Mouse (Mus musculus) liver, embryonic 14.5 days (tissue): Measurements from ENCODE around the gene Lrp8. TPM values are rescaled to one million over a fixed set of nuclear protein-coding genes. Genes with fewer than 3 reads are reported as not detected.

ENCODE experiments used
- ATAC-seq: fragments of 200-750 bp; cut with Nextera tagmentation; 2 replicates; pipeline ENCODE4 v1.8.0; 2017; ENCODE audit warnings: moderate number of reproducible peaks, mild to moderate bottlenecking, moderate library complexity; ENCODE audit not compliant: insufficient read depth
- DNase-seq, 3 experiments: peaks; one replicate each; pipeline ENCODE4 v3.0.0-alpha.2; 2012 to 2013; ENCODE audit warnings: low read depth in 3 of 3, low spot score in 3 of 3
- H3K27ac ChIP-seq: fragments of 300-500 bp; sonication (generic); 2 replicates; pipeline ENCODE4 v1.5.1; 2014; ENCODE audit warnings: moderate library complexity, mild to moderate bottlenecking, control low read depth, inconsistent platforms
- H3K27me3 ChIP-seq: fragments of 300-500 bp; sonication (generic); 2 replicates; pipeline ENCODE4 v1.6.1; 2014; ENCODE audit warnings: mild to moderate bottlenecking, low read length, moderate library complexity; ENCODE audit not compliant: control insufficient read depth, insufficient read depth
- H3K36me3 ChIP-seq: fragments of 300-500 bp; sonication (generic); replicated peaks from 2 replicates; pipeline ENCODE4 v1.6.1; 2014; ENCODE audit warnings: low read depth; ENCODE audit not compliant: control insufficient read depth, insufficient read depth
- H3K4me1 ChIP-seq, 2 experiments: fragments of 200-500 bp in 1 of 2; fragments of 300-500 bp in 1 of 2; sonication (generic) in 1 of 2; replicated peaks; 2 replicates each; pipeline ENCODE4 v1.6.1; 2012 to 2014; ENCODE audit warnings: antibody characterized with exemption in 1 of 2, inconsistent platforms in 1 of 2, low read length in 1 of 2; ENCODE audit not compliant: control insufficient read depth in 2 of 2, insufficient read depth in 2 of 2
- H3K4me2 ChIP-seq: fragments of 300-500 bp; sonication (generic); 2 replicates; pipeline ENCODE4 v1.6.1; 2014; ENCODE audit warnings: low read depth, mild to moderate bottlenecking, control low read depth, moderate library complexity
- H3K4me3 ChIP-seq, 2 experiments: fragments of 200-500 bp in 1 of 2; fragments of 300-500 bp in 1 of 2; sonication (generic) in 1 of 2; 2 replicates each; pipeline ENCODE4 v1.5.1; 2012 to 2014; ENCODE audit warnings: low read depth in 2 of 2, low read length in 2 of 2, mild to moderate bottlenecking in 2 of 2, control low read depth in 1 of 2, inconsistent platforms in 1 of 2, moderate library complexity in 1 of 2; ENCODE audit not compliant: insufficient read depth in 1 of 2
- H3K9ac ChIP-seq: fragments of 300-500 bp; sonication (generic); replicated peaks from 2 replicates; pipeline ENCODE4 v1.6.1; 2014; ENCODE audit warnings: mild to moderate bottlenecking, control low read depth, moderate library complexity
- H3K9me3 ChIP-seq: fragments of 300-500 bp; sonication (generic); 2 replicates; pipeline ENCODE4 v1.6.1; 2016; ENCODE audit warnings: low read length, mixed read lengths; ENCODE audit not compliant: control insufficient read depth
- CTCF ChIP-seq: IDR thresholded peaks from 2 replicates; pipeline ENCODE4 v1.5.1; 2016; ENCODE audit warnings: antibody characterized with exemption, low read depth, control low read depth
- EP300 ChIP-seq: IDR thresholded peaks from 2 replicates; pipeline ENCODE4 v1.6.1; 2016; ENCODE audit warnings: antibody characterized with exemption, low read depth
- WGBS: fragments of 180-500 bp; shearing (Covaris S2); extraction: QIAGEN DNeasy Blood & Tissue Kit; methylation state at CpG from one replicate; pipeline ENCODE4 v1.1.7; 2014; ENCODE audit not compliant: insufficient replicate concordance; 5-methylcytosine and 5-hydroxymethylcytosine counted together
- polyA plus RNA-seq, 2 experiments: library from polyadenylated mRNA; depleted of rRNA in 1 of 2; stranded (reverse) in 1 of 2; unstranded in 1 of 2; fragments of >200 nt; fragmentation: Nextera tagmentation in 1 of 2; extraction: Ambion mirVana in 1 of 2; gene quantifications; 2 replicates each; pipeline versions ENCODE4 v1.2.1 to v1.2.3; 2012 to 2014

The Lrp8 gene
- polyA plus RNA-seq, 2 experiments = 1.8 to 4.3 TPM

DNA sequence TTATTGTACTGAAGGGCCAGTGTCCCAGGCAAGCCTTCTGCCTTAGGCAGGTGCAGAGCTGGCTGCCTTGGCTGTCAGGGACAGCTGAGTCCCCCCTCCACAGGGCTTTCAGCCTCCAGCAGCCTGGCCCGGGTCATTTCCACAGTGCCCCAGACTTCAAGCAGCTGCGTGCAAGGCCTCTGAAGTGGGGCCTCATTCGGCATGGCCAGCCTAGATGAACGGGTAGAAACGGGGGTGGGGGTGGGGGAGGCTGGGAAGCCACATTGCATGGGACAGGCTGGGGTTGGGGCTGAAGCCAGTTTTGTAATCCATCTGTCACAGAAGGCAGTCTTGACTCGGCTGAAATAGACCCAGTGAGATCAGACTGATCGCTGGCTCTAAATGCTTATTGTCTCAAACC, 26.4 kb upstream of the Lrp8 start:
- TF ChIP-seq CTCF (no peak), EP300 (no peak)
- WGBS = 44% methylated on average over 7 of the region's 7 CpGs
- Histone ChIP-seq H3K4me3 (no peak overlapping the region), H3K36me3 (no peaks in the 10 kb centered on the region), H3K9me3 (no peaks in the 10 kb centered on the region), H3K4me2 (no peak overlapping the region), H3K9ac (no peak overlapping the region), H3K27me3 (no peaks in the 10 kb centered on the region), H3K27ac (no peak overlapping the region), H3K4me1 (peaks cover 3 to 11% of the 10 kb centered on the region in 2 experiments; a peak in 2 of 4 replicates)
- ATAC-seq (no peak), DNase-seq (no peak)

DNA sequence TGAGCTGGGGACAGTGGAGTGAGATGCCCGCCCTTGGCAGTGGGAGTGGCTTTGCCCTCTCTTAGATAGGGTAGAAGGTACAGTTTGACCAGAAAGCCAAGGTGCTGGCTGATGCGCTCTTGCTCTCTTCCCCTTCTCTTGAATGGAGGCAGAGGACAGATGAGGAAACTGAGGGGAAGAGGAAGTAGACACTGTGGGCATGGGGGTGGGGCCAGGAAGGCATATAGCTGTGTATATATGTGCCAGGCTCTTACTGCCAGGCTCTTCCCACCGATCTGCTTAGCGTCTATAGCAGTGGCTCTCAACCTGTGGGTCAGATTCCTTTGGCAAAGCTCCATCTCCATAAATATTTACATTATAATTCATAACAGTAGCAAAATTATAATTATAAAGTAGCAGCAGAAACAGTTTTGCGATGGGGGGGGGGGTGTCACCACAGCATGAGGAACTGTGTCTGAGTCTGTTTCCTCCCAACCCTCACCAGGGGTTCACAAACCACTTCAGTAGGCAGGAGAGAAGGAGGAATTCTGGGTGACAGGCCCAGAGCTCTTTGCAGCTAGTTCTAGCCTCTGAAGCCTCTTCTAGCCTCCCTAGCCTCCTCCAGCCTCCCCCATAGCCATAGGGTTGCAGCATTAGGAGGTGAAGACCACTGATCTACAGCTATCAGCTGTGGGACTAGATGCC, 24.9 kb upstream of the Lrp8 start:
- no peaks in the 10 kb centered on the region for H3K9me3 ChIP-seq
- DNase-seq = no peak
- no peak overlapping the region for H3K4me3 ChIP-seq
- 41% methylated on average over 5 of the region's 5 CpGs for WGBS
- H3K4me2 ChIP-seq = no peak overlapping the region
- H3K27me3 ChIP-seq = no peaks in the 10 kb centered on the region
- peaks cover 3 to 11% of the 10 kb centered on the region in 2 experiments; a peak in 2 of 4 replicates for H3K4me1 ChIP-seq
- H3K9ac ChIP-seq = no peak overlapping the region
- no peak overlapping the region for H3K27ac ChIP-seq
- H3K36me3 ChIP-seq = no peaks in the 10 kb centered on the region
- no peak for ATAC-seq
- TF ChIP-seq CTCF = no peak
- no peak for TF ChIP-seq EP300

DNA sequence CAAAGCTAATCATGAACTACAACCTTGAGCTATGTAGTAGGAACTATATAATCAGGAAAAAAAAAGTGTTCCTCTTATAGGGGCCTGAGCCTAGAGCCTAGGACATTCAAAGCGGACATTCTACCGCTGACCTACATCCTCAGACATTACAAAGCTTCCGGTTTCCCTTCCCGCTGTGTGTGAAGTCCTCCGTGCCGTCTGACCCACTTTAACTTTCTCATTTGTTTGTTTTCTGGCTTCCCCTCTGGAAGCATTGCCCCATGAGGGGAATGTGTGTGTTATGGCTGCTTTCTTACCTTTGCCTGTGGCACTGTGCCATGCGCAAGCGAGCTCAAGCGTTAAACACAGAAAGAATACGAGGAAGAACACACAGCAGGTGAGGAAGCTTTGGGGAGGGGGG, 18.5 kb upstream of the Lrp8 start:
- no peak overlapping the region for H3K27ac ChIP-seq
- H3K27me3 ChIP-seq = no peaks in the 10 kb centered on the region
- no peak overlapping the region for H3K4me2 ChIP-seq
- H3K36me3 ChIP-seq = no peaks in the 10 kb centered on the region
- H3K4me1 ChIP-seq = no peaks in the 10 kb centered on the region
- TF ChIP-seq CTCF (no peak), EP300 (no peak)
- 49% methylated on average over 10 of the region's 10 CpGs for WGBS
- no peak overlapping the region for H3K9ac ChIP-seq
- H3K4me3 ChIP-seq = no peak overlapping the region
- DNase-seq = no peak
- no peak for ATAC-seq
- no peaks in the 10 kb centered on the region for H3K9me3 ChIP-seq

DNA sequence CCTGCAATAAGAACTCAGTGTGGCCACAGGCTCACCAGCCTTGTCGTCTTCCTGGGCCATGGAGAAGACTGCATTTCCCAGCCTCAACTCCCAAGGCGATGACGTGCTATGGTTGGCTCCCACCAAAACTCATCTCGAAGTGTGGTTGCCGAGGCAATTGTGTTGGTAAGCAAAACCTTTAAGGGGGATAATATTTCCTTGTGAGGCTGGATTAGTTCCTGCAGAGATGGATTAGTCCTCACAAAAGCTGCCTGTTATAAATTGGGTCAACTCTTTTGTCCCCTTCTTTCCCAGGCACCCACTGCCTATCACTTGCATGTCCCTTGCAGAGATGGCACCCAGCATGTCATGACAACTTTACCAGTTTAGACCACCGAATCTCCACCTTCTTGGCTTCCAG, 13.2 kb upstream of the Lrp8 start:
- H3K4me1 ChIP-seq = no peaks in the 10 kb centered on the region
- ATAC-seq = no peak
- no peak for TF ChIP-seq CTCF
- no peak for TF ChIP-seq EP300

DNA sequence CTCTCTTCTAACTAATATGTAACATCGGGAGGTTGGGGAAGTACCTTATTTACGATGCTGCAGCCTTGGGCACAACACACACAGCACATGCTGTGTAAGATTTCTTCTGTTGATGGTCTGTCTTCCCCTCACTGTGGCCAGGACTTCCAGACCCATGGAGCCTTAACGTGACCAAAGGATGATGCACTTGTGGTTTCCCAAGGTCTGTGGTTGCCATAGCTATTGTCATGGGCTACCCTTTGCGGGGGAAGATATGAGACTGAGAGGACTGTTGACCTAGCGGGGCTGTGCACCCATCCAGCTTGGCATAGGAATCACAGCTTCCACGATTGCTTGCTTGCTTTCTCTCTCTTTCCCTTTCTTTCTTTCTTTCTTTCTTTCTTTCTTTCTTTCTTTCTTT, 1.3 kb upstream of the Lrp8 start:
- WGBS = 52% methylated on average over 6 of the region's 6 CpGs
- TF ChIP-seq CTCF (no peak), EP300 (no peak)
- no peak overlapping the region for H3K4me3 ChIP-seq
- H3K4me2 ChIP-seq = no peak overlapping the region
- H3K27ac ChIP-seq = no peak overlapping the region
- H3K36me3 ChIP-seq = no peaks in the 10 kb centered on the region
- H3K27me3 ChIP-seq = no peaks in the 10 kb centered on the region
- DNase-seq (no peak), ATAC-seq (no peak)
- H3K9ac ChIP-seq = no peak overlapping the region
- no peaks in the 10 kb centered on the region for H3K9me3 ChIP-seq
- peaks cover 14 to 21% of the 10 kb centered on the region in 2 experiments for H3K4me1 ChIP-seq

More for the DNA sequence above, 13.2 kb upstream of the Lrp8 start:
- Histone ChIP-seq H3K4me2 (no peak overlapping the region), H3K9ac (no peak overlapping the region), H3K36me3 (no peaks in the 10 kb centered on the region), H3K4me3 (no peak overlapping the region), H3K9me3 (no peaks in the 10 kb centered on the region), H3K27ac (no peak overlapping the region), H3K27me3 (no peaks in the 10 kb centered on the region)
- WGBS = 70% methylated on average over 6 of the region's 6 CpGs
- no peak for DNase-seq
